Mouse (Mus musculus): ENCODE measurements around the gene Atg10.

DNA sequence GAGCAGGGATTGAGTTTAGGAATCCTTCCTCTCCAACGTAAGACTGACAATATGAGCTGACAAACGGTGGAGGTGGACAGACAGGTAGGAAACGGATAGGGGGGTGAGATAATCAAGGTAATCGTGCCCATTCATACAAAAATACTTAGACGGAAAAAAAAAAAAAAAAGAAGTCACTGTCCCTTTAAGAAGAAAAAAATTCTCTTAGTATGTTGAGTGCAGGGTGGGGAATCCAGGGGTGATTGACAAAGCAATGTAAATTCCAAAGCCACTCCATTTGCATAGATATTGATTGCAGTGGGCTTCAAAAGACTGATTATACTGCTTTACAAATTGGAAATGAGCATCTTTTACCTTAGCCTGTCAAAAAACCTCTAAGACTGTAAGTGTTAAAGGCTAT is 123.4 kb downstream of the Atg10 start:
- TF ChIP-seq CTCF (IDR thresholded peaks at IDR 0.05; ENCODE audit: low read depth) (no peak), EP300 (optimal IDR thresholded peaks at IDR 0.05) (no peak)

Measured in stomach, postnatal 0 days (tissue).